Mouse (Mus musculus): ENCODE measurements at regions not wholly inside any gene's neighbourhood (a gene's known extent, or its start where the extent isn't known, plus 50 kb on each side); places are given as distances from the start of the nearest gene placed in this dataset.

GRCm38 (mm10) chr1:57666179-57666693, 107.7 kb upstream of the Spats2l start:
- TF ChIP-seq CTCF (IDR thresholded peaks at IDR 0.05; ENCODE audit: borderline replicate concordance, extremely low read depth, insufficient read depth, insufficient read length), result no peak
- no peak for TF ChIP-seq POLR2A (IDR thresholded peaks at IDR 0.05; ENCODE audit: borderline replicate concordance, extremely low read depth, insufficient read depth, insufficient read length, poor library complexity, severe bottlenecking)
- peak; percentile 41 for DNase-seq (ENCODE audit: low read depth)

GRCm38 (mm10) chr1:57673415-57673814, 100.5 kb upstream of the Spats2l start:
- DNase-seq (ENCODE audit: low read depth), result peak; percentile 45

GRCm38 (mm10) chr1:57673957-57674699, 99.8 kb upstream of the Spats2l start:
- peak; percentile 82 for DNase-seq (ENCODE audit: low read depth)

More at GRCm38 (mm10) chr1:57673415-57673814, 100.5 kb upstream of the Spats2l start:
- no peak for TF ChIP-seq POLR2A (IDR thresholded peaks at IDR 0.05; ENCODE audit: borderline replicate concordance, extremely low read depth, insufficient read depth, insufficient read length, poor library complexity, severe bottlenecking)
- no peak for TF ChIP-seq CTCF (IDR thresholded peaks at IDR 0.05; ENCODE audit: borderline replicate concordance, extremely low read depth, insufficient read depth, insufficient read length)

GRCm38 (mm10) chr1:57684387-57685162, 89.4 kb upstream of the Spats2l start:
- TF ChIP-seq POLR2A (IDR thresholded peaks at IDR 0.05; ENCODE audit: borderline replicate concordance, extremely low read depth, insufficient read depth, insufficient read length, poor library complexity, severe bottlenecking) (no peak), CTCF (IDR thresholded peaks at IDR 0.05; ENCODE audit: borderline replicate concordance, extremely low read depth, insufficient read depth, insufficient read length) (no peak)

More at GRCm38 (mm10) chr1:57673957-57674699, 99.8 kb upstream of the Spats2l start:
- no peak for TF ChIP-seq CTCF (IDR thresholded peaks at IDR 0.05; ENCODE audit: borderline replicate concordance, extremely low read depth, insufficient read depth, insufficient read length)
- TF ChIP-seq POLR2A (IDR thresholded peaks at IDR 0.05; ENCODE audit: borderline replicate concordance, extremely low read depth, insufficient read depth, insufficient read length, poor library complexity, severe bottlenecking), result no peak

GRCm38 (mm10) chr1:57689253-57689652, 84.7 kb upstream of the Spats2l start:
- DNase-seq (ENCODE audit: low read depth), result no peak
- TF ChIP-seq CTCF (IDR thresholded peaks at IDR 0.05; ENCODE audit: borderline replicate concordance, extremely low read depth, insufficient read depth, insufficient read length) (no peak), POLR2A (IDR thresholded peaks at IDR 0.05; ENCODE audit: borderline replicate concordance, extremely low read depth, insufficient read depth, insufficient read length, poor library complexity, severe bottlenecking) (no peak)

More at GRCm38 (mm10) chr1:57684387-57685162, 89.4 kb upstream of the Spats2l start:
- no peak for DNase-seq (ENCODE audit: low read depth)

- TF ChIP-seq POLR2A (IDR thresholded peaks at IDR 0.05; ENCODE audit: borderline replicate concordance, extremely low read depth, insufficient read depth, insufficient read length, poor library complexity, severe bottlenecking) (no peak), CTCF (IDR thresholded peaks at IDR 0.05; ENCODE audit: borderline replicate concordance, extremely low read depth, insufficient read depth, insufficient read length) (no peak)
- peak; percentile 79 for DNase-seq (ENCODE audit: low read depth)
These were observed 66.1 kb upstream of the Spats2l start for GRCm38 (mm10) chr1:57707906-57708305.

GRCm38 (mm10) chr1:57712916-57713503, 61.0 kb upstream of the Spats2l start:
- TF ChIP-seq CTCF (IDR thresholded peaks at IDR 0.05; ENCODE audit: borderline replicate concordance, extremely low read depth, insufficient read depth, insufficient read length) (no peak), POLR2A (IDR thresholded peaks at IDR 0.05; ENCODE audit: borderline replicate concordance, extremely low read depth, insufficient read depth, insufficient read length, poor library complexity, severe bottlenecking) (no peak)
- DNase-seq (ENCODE audit: low read depth), result no peak

GRCm38 (mm10) chr1:57717139-57717800, 56.7 kb upstream of the Spats2l start:
- DNase-seq (ENCODE audit: low read depth), result no peak
- TF ChIP-seq CTCF (IDR thresholded peaks at IDR 0.05; ENCODE audit: borderline replicate concordance, extremely low read depth, insufficient read depth, insufficient read length) (no peak), POLR2A (IDR thresholded peaks at IDR 0.05; ENCODE audit: borderline replicate concordance, extremely low read depth, insufficient read depth, insufficient read length, poor library complexity, severe bottlenecking) (no peak)

- TF ChIP-seq CTCF (IDR thresholded peaks at IDR 0.05; ENCODE audit: borderline replicate concordance, extremely low read depth, insufficient read depth, insufficient read length) (no peak), POLR2A (IDR thresholded peaks at IDR 0.05; ENCODE audit: borderline replicate concordance, extremely low read depth, insufficient read depth, insufficient read length, poor library complexity, severe bottlenecking) (no peak)
- no peak for DNase-seq (ENCODE audit: low read depth)
These were observed 55.6 kb upstream of the Spats2l start for GRCm38 (mm10) chr1:57718409-57718808.
